Mouse (Mus musculus) forebrain, embryonic 14.5 days (tissue): Measurements from ENCODE around the gene Olfr728. TPM values are rescaled to one million over a fixed set of nuclear protein-coding genes. Genes with fewer than 3 reads are reported as not detected.

Experiments used
- ATAC-seq: fragments of 200-750 bp; cut with Nextera tagmentation; 2 replicates; pipeline ENCODE4 v1.8.0; 2017; ENCODE audit warnings: mild to moderate bottlenecking, moderate library complexity
- DNase-seq: peaks from one replicate; pipeline ENCODE4 v3.0.0-alpha.2; 2015; ENCODE audit warnings: low spot score
- H3K27ac ChIP-seq: fragments of 300-500 bp; sonication (generic); 2 replicates; pipeline ENCODE4 v1.5.1; 2014; ENCODE audit warnings: low read depth, mild to moderate bottlenecking, control low read depth, low read length, moderate library complexity
- H3K27me3 ChIP-seq: fragments of 300-500 bp; sonication (generic); replicated peaks from 2 replicates; pipeline ENCODE4 v1.6.1; 2014; ENCODE audit warnings: low read length, control low read depth, mixed read lengths; ENCODE audit not compliant: control insufficient read depth, insufficient read depth
- H3K36me3 ChIP-seq: fragments of 300-500 bp; sonication (generic); 2 replicates; pipeline ENCODE4 v1.6.1; 2014; ENCODE audit warnings: low read length, control low read depth; ENCODE audit not compliant: control insufficient read depth, insufficient read depth
- H3K4me1 ChIP-seq: fragments of 300-500 bp; sonication (generic); 2 replicates; pipeline ENCODE4 v1.6.1; 2014; ENCODE audit warnings: antibody characterized with exemption, low read length, control low read depth; ENCODE audit not compliant: control insufficient read depth, insufficient read depth
- H3K4me2 ChIP-seq: fragments of 300-500 bp; sonication (generic); 2 replicates; pipeline ENCODE4 v1.6.1; 2014; ENCODE audit warnings: mild to moderate bottlenecking, control low read depth, low read length
- H3K4me3 ChIP-seq: fragments of 300-500 bp; sonication (generic); 2 replicates; pipeline ENCODE4 v1.5.1; 2014; ENCODE audit warnings: low read depth, low read length, control low read depth
- H3K9ac ChIP-seq: fragments of 300-500 bp; sonication (generic); 2 replicates; pipeline ENCODE4 v1.6.1; 2014; ENCODE audit warnings: mild to moderate bottlenecking, low read length, control low read depth, moderate library complexity
- H3K9me3 ChIP-seq: fragments of 300-500 bp; sonication (generic); replicated peaks from 2 replicates; pipeline ENCODE4 v1.6.1; 2016; ENCODE audit warnings: low read length, control low read depth, mixed read lengths; ENCODE audit not compliant: control insufficient read depth
- WGBS: fragments of 180-500 bp; shearing (Covaris S2); extraction: QIAGEN DNeasy Blood & Tissue Kit; methylation state at CpG from one replicate; pipeline ENCODE4 v1.1.7; 2014; 5-methylcytosine and 5-hydroxymethylcytosine counted together
- polyA plus RNA-seq: library from polyadenylated mRNA; unstranded; fragments of >200 nt; fragmentation: Nextera tagmentation; extraction: Ambion mirVana; gene quantifications from 2 replicates; pipeline ENCODE4 v1.2.1, GENCODE M21; 2014

Olfr728 gene
- not detected in 2 replicates for polyA plus RNA-seq

DNA sequence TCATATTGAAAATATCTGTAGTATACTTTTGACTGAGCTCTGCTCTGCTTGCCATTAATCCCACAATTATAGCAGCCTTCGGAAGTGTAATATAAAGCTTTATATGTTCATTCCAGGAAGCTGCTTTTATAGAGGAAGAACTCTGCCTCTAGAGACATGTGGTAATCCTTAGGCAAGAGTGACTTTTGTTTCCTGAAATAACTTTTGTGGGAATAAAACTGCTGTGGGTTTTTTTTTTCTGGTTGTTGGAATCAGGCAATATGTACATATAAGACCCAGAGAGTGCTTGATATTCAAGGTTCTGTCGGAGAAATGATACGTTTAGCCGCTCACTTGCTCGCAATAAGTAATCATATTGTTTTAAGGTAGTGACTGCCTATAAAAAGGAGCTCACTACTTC, at the start of gene Olfr728:
Gene Olfr728 (minus strand): TSS at position 101 of the 400 bp plus-strand sequence.
- WGBS: 94% methylated on average over 5 of the region's 5 CpGs
- DNase-seq (no peak), ATAC-seq (no peak)
- H3K9me3 ChIP-seq: no peaks in the 10 kb centered on the region
- H3K27me3 ChIP-seq: no peaks in the 10 kb centered on the region
- H3K4me1 ChIP-seq: no peaks in the 10 kb centered on the region
- H3K4me3 ChIP-seq: no peak within 1 kb of the TSS
- H3K4me2 ChIP-seq: no peak within 1 kb of the TSS
- no peak within 1 kb of the TSS for H3K27ac ChIP-seq
- no peak within 1 kb of the TSS for H3K9ac ChIP-seq
- H3K36me3 ChIP-seq: no peaks in the 10 kb centered on the region

DNA sequence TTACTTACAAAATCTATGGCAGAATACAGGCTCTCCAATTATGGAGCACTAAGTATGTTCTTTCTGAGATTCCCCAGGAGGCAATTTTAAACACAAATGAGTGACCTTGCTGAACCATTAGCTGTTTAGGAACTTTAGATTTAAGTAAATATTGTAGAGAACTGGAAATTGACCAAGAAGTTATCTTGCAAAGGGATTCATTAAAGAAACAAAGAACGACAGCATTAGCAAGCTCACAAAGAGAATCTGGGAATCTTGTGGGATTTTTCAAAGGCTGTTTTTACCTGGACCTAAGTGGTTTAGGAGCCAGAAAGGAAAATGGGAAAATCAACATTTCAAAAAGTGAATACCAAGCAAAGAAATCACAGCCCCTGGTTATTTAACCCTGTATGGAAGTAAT, 45.6 kb upstream of the Olfr728 start, which contains the start of gene Olfr730:
Gene Olfr730 (minus strand): TSS at position 101 of the 400 bp plus-strand sequence.
- no peaks in the 10 kb centered on the region for H3K36me3 ChIP-seq
- 44% methylated on average over 1 of the region's 1 CpGs for WGBS

GRCm38 (mm10) chr14:50152810-50153209, 10.3 kb upstream of the Olfr728 start, which contains the start of gene Olfr729:
Gene Olfr729, minus strand, starts transcription at chr14:50152910.
- H3K4me2 ChIP-seq: no peak within 1 kb of the TSS
- ATAC-seq: no peak
- DNase-seq: no peak
- H3K4me1 ChIP-seq: no peaks in the 10 kb centered on the region
- H3K9me3 ChIP-seq: no peaks in the 10 kb centered on the region
- no peak within 1 kb of the TSS for H3K9ac ChIP-seq
- no peak within 1 kb of the TSS for H3K4me3 ChIP-seq
- H3K36me3 ChIP-seq: no peaks in the 10 kb centered on the region
- no peak within 1 kb of the TSS for H3K27ac ChIP-seq
- no peaks in the 10 kb centered on the region for H3K27me3 ChIP-seq

More for the DNA sequence above, 45.6 kb upstream of the Olfr728 start, which contains the start of gene Olfr730:
- no peak for DNase-seq
- Histone ChIP-seq H3K9me3 (no peaks in the 10 kb centered on the region), H3K4me2 (no peak within 1 kb of the TSS), H3K27me3 (no peaks in the 10 kb centered on the region), H3K27ac (no peak within 1 kb of the TSS), H3K4me1 (no peaks in the 10 kb centered on the region), H3K9ac (no peak within 1 kb of the TSS), H3K4me3 (no peak within 1 kb of the TSS)
- no peak for ATAC-seq

GRCm38 (mm10) chr14:50122886-50123285, 19.6 kb downstream of the Olfr728 start, which contains the start of gene Olfr727:
Gene Olfr727, plus strand, starts transcription at chr14:50123186.
- 86% methylated on average over 1 of the region's 1 CpGs for WGBS
- H3K27ac ChIP-seq: no peak within 1 kb of the TSS
- no peaks in the 10 kb centered on the region for H3K27me3 ChIP-seq
- H3K36me3 ChIP-seq: no peaks in the 10 kb centered on the region
- H3K4me1 ChIP-seq: no peaks in the 10 kb centered on the region
- DNase-seq (no peak), ATAC-seq (no peak)
- no peak within 1 kb of the TSS for H3K9ac ChIP-seq
- no peak within 1 kb of the TSS for H3K4me3 ChIP-seq
- H3K4me2 ChIP-seq: no peak within 1 kb of the TSS
- H3K9me3 ChIP-seq: no peaks in the 10 kb centered on the region

GRCm38 (mm10) chr14:50090853-50091252, 51.6 kb downstream of the Olfr728 start, which contains the start of gene Olfr726:
Gene Olfr726, minus strand, starts transcription at chr14:50090953.
- Histone ChIP-seq H3K4me3 (no peak within 1 kb of the TSS), H3K36me3 (no peaks in the 10 kb centered on the region), H3K27ac (no peak within 1 kb of the TSS), H3K4me1 (no peaks in the 10 kb centered on the region), H3K27me3 (no peaks in the 10 kb centered on the region), H3K4me2 (no peak within 1 kb of the TSS), H3K9ac (no peak within 1 kb of the TSS), H3K9me3 (no peaks in the 10 kb centered on the region)
- DNase-seq: no peak
- ATAC-seq: no peak
- WGBS: 68% methylated on average over 1 of the region's 1 CpGs

Other genes starting within 250 kb of the Olfr728 start
- gene Olfr722, start 240.7 kb downstream of the Olfr728 start, polyA plus RNA-seq: not detected in 2 replicates
- gene Olfr723, start 210.9 kb downstream of the Olfr728 start, polyA plus RNA-seq: not detected in 2 replicates
- gene Olfr724, start 179.4 kb downstream of the Olfr728 start, polyA plus RNA-seq: not detected in 2 replicates
- gene Olfr725, start 102.3 kb downstream of the Olfr728 start, polyA plus RNA-seq: not detected in 2 replicates
- gene Olfr726, start 51.7 kb downstream of the Olfr728 start, polyA plus RNA-seq: not detected in 2 replicates
- not detected in 2 replicates for gene Olfr727, start 19.5 kb downstream of the Olfr728 start, polyA plus RNA-seq
- gene Olfr729, start 10.2 kb upstream of the Olfr728 start, polyA plus RNA-seq: not detected in 2 replicates
- gene Olfr730, start 45.5 kb upstream of the Olfr728 start, polyA plus RNA-seq: not detected in 2 replicates
- not detected in 2 replicates for gene Olfr731, start 99.2 kb upstream of the Olfr728 start, polyA plus RNA-seq
- gene Olfr732, start 141.5 kb upstream of the Olfr728 start, polyA plus RNA-seq: not detected in 2 replicates
- not detected in 2 replicates for gene Olfr733, start 158.8 kb upstream of the Olfr728 start, polyA plus RNA-seq
- gene Olfr734, start 184.1 kb upstream of the Olfr728 start, polyA plus RNA-seq: not detected in 2 replicates
- not detected in 2 replicates for gene Olfr735, start 206.2 kb upstream of the Olfr728 start, polyA plus RNA-seq
- gene Tlr11, start 215.2 kb upstream of the Olfr728 start, polyA plus RNA-seq: not detected in 2 replicates
- gene Olfr736, start 238.5 kb upstream of the Olfr728 start, polyA plus RNA-seq: not detected in 2 replicates